Mouse (Mus musculus) kidney, adult 11 months (tissue): ENCODE data around the gene Leo1.

Experiments used
- DNase-seq: peaks from one replicate; pipeline ENCODE4 v3.0.0; 2022

Gene Leo1

GRCm38 (mm10) chr9:75440796-75441666 lies at the start of gene Leo1:
Gene Leo1 (plus strand): TSS chr9:75441524.
- DNase-seq: peak; percentile 91

GRCm38 (mm10) chr9:75393251-75393650 lies 48.1 kb upstream of the Leo1 start:
- no peak for DNase-seq

DNA sequence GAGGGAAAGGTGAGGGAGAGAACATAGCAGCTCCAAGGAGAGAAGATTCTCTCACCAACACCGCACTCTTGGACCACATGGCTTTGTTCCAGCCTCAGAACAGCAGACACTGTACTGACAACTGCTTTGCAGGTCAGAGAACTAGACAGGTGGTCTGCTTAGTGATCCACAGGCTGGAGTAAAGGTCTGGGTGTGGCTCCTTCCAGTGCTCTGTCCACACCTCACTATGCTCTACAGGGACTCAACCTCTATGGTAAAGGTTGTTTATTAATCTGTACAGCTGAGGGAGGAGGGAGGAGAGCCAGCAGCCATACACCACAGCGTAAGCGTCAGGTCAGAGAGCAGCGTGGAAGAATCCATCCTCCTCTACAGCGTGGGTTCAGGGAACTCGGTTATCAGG lies 45.4 kb upstream of the Leo1 start:
- DNase-seq: no peak

GRCm38 (mm10) chr9:75399069-75399468 lies 42.3 kb upstream of the Leo1 start:
- DNase-seq: no peak

GRCm38 (mm10) chr9:75400639-75401038 lies 40.7 kb upstream of the Leo1 start:
- no peak for DNase-seq

DNA sequence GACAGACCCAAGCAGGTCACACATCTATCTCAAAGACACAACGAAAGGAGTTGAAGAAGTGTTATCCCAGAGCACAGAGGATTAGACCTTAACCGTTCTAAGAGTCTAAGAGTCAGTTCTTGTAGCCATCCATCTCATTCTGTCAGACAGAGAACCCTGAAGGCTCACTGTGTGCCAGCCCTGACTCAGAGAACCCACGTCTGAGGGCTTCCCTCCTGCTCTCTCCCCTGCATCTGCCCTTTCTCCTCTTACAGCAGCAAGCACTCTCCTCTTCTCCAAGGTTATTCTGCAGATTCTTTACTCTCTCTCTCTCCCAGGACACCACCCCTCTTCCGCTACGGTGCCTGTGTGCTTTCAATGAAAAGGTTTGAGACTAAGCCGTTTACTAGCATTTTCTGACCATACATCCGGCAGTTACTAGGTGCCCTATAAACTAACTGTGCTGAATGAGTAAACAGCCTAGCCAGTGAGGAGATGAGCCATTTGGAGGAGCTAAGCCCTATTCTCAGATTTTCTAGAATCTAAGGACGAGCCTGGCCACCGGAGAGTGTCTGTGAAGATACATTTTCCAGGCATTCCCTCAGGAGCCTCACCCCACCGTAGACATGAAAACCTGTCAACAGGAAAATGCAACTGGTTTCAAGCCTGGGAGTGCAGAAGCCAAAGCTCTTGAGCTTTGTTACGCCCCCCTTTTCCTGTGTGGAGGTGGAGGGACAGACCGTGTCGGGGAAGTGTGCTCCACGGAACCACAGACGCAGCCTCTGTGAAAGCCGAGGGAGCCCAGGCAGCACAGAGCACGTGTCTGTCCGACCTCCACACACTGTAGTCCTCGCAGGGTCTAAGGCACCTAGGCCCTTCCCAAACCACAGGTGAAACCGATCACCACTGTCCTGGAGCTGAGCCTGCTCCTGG lies 39.5 kb upstream of the Leo1 start:
- no peak for DNase-seq

DNA sequence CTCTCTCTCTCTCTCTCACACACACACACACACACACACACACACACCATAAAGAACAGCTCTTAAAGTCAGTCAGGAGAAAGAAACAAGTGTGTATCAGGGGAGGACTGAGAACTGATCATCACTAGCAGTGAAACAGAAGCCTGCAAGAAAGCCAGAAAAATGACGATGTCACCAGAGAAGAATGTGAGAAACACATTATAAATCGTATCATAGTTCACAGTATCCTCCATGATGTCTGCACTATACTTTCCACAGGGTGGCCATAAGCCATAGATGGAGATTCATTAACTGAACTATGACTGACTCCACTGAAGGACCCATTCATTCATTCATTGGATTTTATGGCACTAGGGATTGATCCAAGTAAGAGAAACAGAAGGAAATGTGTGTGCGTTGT lies 37.8 kb upstream of the Leo1 start:
- no peak for DNase-seq

GRCm38 (mm10) chr9:75406121-75406520 lies 35.2 kb upstream of the Leo1 start:
- no peak for DNase-seq

GRCm38 (mm10) chr9:75407803-75408202 lies 33.5 kb upstream of the Leo1 start:
- DNase-seq: no peak

GRCm38 (mm10) chr9:75408204-75408826 lies 33.0 kb upstream of the Leo1 start:
- no peak for DNase-seq

GRCm38 (mm10) chr9:75409031-75409851 lies 32.1 kb upstream of the Leo1 start:
- DNase-seq: peak; percentile 87

- DNase-seq: peak; percentile 95
These were observed 31.4 kb upstream of the Leo1 start, which contains the start of gene Mapk6 for GRCm38 (mm10) chr9:75409852-75410378. Gene Mapk6 (minus strand): TSS chr9:75410005.

- no peak for DNase-seq
These were observed 30.3 kb upstream of the Leo1 start for GRCm38 (mm10) chr9:75410868-75411487.

DNA sequence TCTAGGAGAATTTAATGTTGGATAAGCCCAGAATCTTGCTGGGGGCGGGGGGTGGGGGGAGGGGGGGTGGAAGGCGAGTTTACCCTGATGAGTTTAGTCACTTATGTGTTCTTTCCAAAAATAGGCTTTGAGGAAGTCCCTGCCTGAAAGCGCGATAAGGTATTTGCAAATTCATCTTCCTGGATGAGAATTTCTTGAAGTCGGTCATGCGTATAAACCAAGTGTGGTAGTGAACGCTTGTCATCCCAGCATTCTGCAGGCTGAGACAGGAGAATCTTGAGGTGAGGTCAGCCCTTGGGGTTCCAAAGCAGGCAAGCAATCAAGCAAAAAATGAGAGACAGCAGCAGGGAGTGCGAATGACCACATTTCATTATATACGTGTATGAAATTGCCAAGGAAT lies 29.7 kb upstream of the Leo1 start:
- no peak for DNase-seq

GRCm38 (mm10) chr9:75413206-75413605 lies 28.1 kb upstream of the Leo1 start:
- DNase-seq: no peak

- no peak for DNase-seq
These were observed 27.1 kb upstream of the Leo1 start for GRCm38 (mm10) chr9:75414204-75414603.

- DNase-seq: no peak
These were observed 19.1 kb upstream of the Leo1 start for GRCm38 (mm10) chr9:75422251-75422691.

- DNase-seq: no peak
These were observed 17.6 kb upstream of the Leo1 start for GRCm38 (mm10) chr9:75423683-75424082.

GRCm38 (mm10) chr9:75424358-75425150 lies 16.8 kb upstream of the Leo1 start:
- DNase-seq: no peak

DNA sequence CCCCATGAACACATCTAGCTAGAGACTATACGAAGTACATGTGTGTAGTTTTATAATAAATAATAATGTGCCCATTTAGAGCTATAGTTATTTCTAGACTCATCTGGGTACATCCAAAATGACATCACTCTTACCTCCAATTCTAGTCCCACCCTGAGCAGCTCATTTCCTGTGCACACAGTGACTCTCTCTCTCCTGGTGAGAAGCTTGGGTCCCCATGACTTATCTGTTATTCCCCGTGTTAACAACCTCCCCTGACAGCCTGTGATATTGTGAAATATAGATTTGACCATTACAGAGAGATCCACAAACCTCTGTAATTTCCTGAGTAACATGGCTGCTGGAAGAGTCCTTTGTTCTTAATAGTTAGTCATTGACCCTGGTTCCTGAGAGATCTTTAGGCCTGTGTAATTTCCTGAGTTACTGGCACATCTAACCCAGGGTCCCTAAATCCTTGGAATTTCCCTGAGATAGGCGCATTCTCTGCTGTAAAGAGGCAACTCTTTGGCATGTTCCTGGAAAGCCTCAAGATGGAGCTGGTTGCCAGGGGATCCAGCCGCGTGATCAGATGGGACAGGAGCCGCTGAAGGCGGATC lies 15.4 kb upstream of the Leo1 start:
- no peak for DNase-seq
